Mouse (Mus musculus): ENCODE results near the gene B3gnt2. TPM values are rescaled to one million over a fixed set of nuclear protein-coding genes. Genes with fewer than 3 reads are reported as not detected.

The B3gnt2 gene
- polyA plus RNA-seq, 1 experiment from 2014 or later, result 7.9 TPM

- Histone ChIP-seq H3K9me3 (ENCODE audit: control insufficient read depth, low read length) (no peaks in the 10 kb centered on the region), H3K9ac (ENCODE audit: low read length) (no peak overlapping the region), H3K4me2 (ENCODE audit: low read length) (no peak overlapping the region), H3K36me3 (ENCODE audit: control insufficient read depth, insufficient read depth, low read length) (no peaks in the 10 kb centered on the region), H3K4me3 (ENCODE audit: control insufficient read depth in 1 of 2, insufficient read depth in 1 of 2, low read depth in 1 of 2, low read length in 2 of 2) (no peak overlapping the region), H3K27me3 (ENCODE audit: control insufficient read depth, insufficient read depth, low read length) (no peaks in the 10 kb centered on the region), H3K27ac (replicated peaks in 1 of 2; ENCODE audit: control insufficient read depth in 1 of 2, insufficient read depth in 1 of 2, low read depth in 2 of 2, low read length in 2 of 2) (no peak overlapping the region), H3K4me1 (ENCODE audit: control insufficient read depth in 2 of 2, insufficient read depth in 2 of 2, low read length in 2 of 2) (no peaks in the 10 kb centered on the region; a peak in 1 of 4 replicates)
- ATAC-seq (ENCODE audit: insufficient number of reproducible peaks, insufficient read depth, low FRiP score, low read depth), result no peak
- WGBS, result 92% methylated on average over 1 of the region's 1 CpGs
Observed at GRCm38 (mm10) chr11:22793881-22794203, 66.9 kb downstream of the B3gnt2 start.

GRCm38 (mm10) chr11:22793176-22793880 is 67.4 kb downstream of the B3gnt2 start:
- WGBS, result 81% methylated on average over 3 of the region's 3 CpGs
- no peak overlapping the region for H3K27ac ChIP-seq (replicated peaks in 1 of 2; ENCODE audit: control insufficient read depth in 1 of 2, insufficient read depth in 1 of 2, low read depth in 2 of 2, low read length in 2 of 2)
- H3K9me3 ChIP-seq (ENCODE audit: control insufficient read depth, low read length), result no peaks in the 10 kb centered on the region
- ATAC-seq (ENCODE audit: insufficient number of reproducible peaks, insufficient read depth, low FRiP score, low read depth), result no peak
- no peak overlapping the region for H3K9ac ChIP-seq (ENCODE audit: low read length)
- no peak overlapping the region for H3K4me2 ChIP-seq (ENCODE audit: low read length)
- no peaks in the 10 kb centered on the region for H3K4me1 ChIP-seq (ENCODE audit: control insufficient read depth in 2 of 2, insufficient read depth in 2 of 2, low read length in 2 of 2)
- no peaks in the 10 kb centered on the region for H3K36me3 ChIP-seq (ENCODE audit: control insufficient read depth, insufficient read depth, low read length)
- H3K4me3 ChIP-seq (ENCODE audit: control insufficient read depth in 1 of 2, insufficient read depth in 1 of 2, low read depth in 1 of 2, low read length in 2 of 2), result no peak overlapping the region
- H3K27me3 ChIP-seq (ENCODE audit: control insufficient read depth, insufficient read depth, low read length), result no peaks in the 10 kb centered on the region

- H3K9ac ChIP-seq (ENCODE audit: low read length), result no peak overlapping the region
- ATAC-seq (ENCODE audit: insufficient number of reproducible peaks, insufficient read depth, low FRiP score, low read depth), result no peak
- H3K36me3 ChIP-seq (ENCODE audit: control insufficient read depth, insufficient read depth, low read length), result no peaks in the 10 kb centered on the region
- H3K4me3 ChIP-seq (ENCODE audit: control insufficient read depth in 1 of 2, insufficient read depth in 1 of 2, low read depth in 1 of 2, low read length in 2 of 2), result no peak overlapping the region
- H3K4me2 ChIP-seq (ENCODE audit: low read length), result no peak overlapping the region
- H3K4me1 ChIP-seq (ENCODE audit: control insufficient read depth in 2 of 2, insufficient read depth in 2 of 2, low read length in 2 of 2), result no peaks in the 10 kb centered on the region
- H3K27ac ChIP-seq (replicated peaks in 1 of 2; ENCODE audit: control insufficient read depth in 1 of 2, insufficient read depth in 1 of 2, low read depth in 2 of 2, low read length in 2 of 2), result no peak overlapping the region
- no peaks in the 10 kb centered on the region for H3K27me3 ChIP-seq (ENCODE audit: control insufficient read depth, insufficient read depth, low read length)
- 90% methylated on average over 1 of the region's 1 CpGs for WGBS
- H3K9me3 ChIP-seq (ENCODE audit: control insufficient read depth, low read length), result no peaks in the 10 kb centered on the region
Observed at GRCm38 (mm10) chr11:22792149-22792548, 68.6 kb downstream of the B3gnt2 start.

- H3K4me1 ChIP-seq (ENCODE audit: control insufficient read depth in 2 of 2, insufficient read depth in 2 of 2, low read length in 2 of 2), result no peaks in the 10 kb centered on the region
- no peaks in the 10 kb centered on the region for H3K36me3 ChIP-seq (ENCODE audit: control insufficient read depth, insufficient read depth, low read length)
- no peaks in the 10 kb centered on the region for H3K27me3 ChIP-seq (ENCODE audit: control insufficient read depth, insufficient read depth, low read length)
- WGBS, result 83% methylated on average over 5 of the region's 5 CpGs
- no peak for ATAC-seq (ENCODE audit: insufficient number of reproducible peaks, insufficient read depth, low FRiP score, low read depth)
- no peak overlapping the region for H3K27ac ChIP-seq (replicated peaks in 1 of 2; ENCODE audit: control insufficient read depth in 1 of 2, insufficient read depth in 1 of 2, low read depth in 2 of 2, low read length in 2 of 2)
- no peak overlapping the region for H3K4me2 ChIP-seq (ENCODE audit: low read length)
- no peak overlapping the region for H3K4me3 ChIP-seq (ENCODE audit: control insufficient read depth in 1 of 2, insufficient read depth in 1 of 2, low read depth in 1 of 2, low read length in 2 of 2)
- no peak overlapping the region for H3K9ac ChIP-seq (ENCODE audit: low read length)
- no peaks in the 10 kb centered on the region for H3K9me3 ChIP-seq (ENCODE audit: control insufficient read depth, low read length)
Observed at GRCm38 (mm10) chr11:22791726-22792125, 69.0 kb downstream of the B3gnt2 start.

- H3K4me1 ChIP-seq (ENCODE audit: control insufficient read depth in 2 of 2, insufficient read depth in 2 of 2, low read length in 2 of 2), result peaks cover 0 to 3% of the 10 kb centered on the region in 2 experiments; a peak in 1 of 4 replicates
- no peak overlapping the region for H3K27ac ChIP-seq (replicated peaks in 1 of 2; ENCODE audit: control insufficient read depth in 1 of 2, insufficient read depth in 1 of 2, low read depth in 2 of 2, low read length in 2 of 2)
- H3K27me3 ChIP-seq (ENCODE audit: control insufficient read depth, insufficient read depth, low read length), result no peaks in the 10 kb centered on the region
- H3K36me3 ChIP-seq (ENCODE audit: control insufficient read depth, insufficient read depth, low read length), result no peaks in the 10 kb centered on the region
- no peak overlapping the region for H3K4me2 ChIP-seq (ENCODE audit: low read length)
- no peak overlapping the region for H3K9ac ChIP-seq (ENCODE audit: low read length)
- WGBS, result 79% methylated on average over 2 of the region's 2 CpGs
- ATAC-seq (ENCODE audit: insufficient number of reproducible peaks, insufficient read depth, low FRiP score, low read depth), result no peak
- H3K9me3 ChIP-seq (ENCODE audit: control insufficient read depth, low read length), result no peaks in the 10 kb centered on the region
- no peak overlapping the region for H3K4me3 ChIP-seq (ENCODE audit: control insufficient read depth in 1 of 2, insufficient read depth in 1 of 2, low read depth in 1 of 2, low read length in 2 of 2)
Observed at GRCm38 (mm10) chr11:22787833-22788232, 72.9 kb downstream of the B3gnt2 start.

GRCm38 (mm10) chr11:22784477-22784876 is 76.3 kb downstream of the B3gnt2 start:
- 86% methylated on average over 3 of the region's 3 CpGs for WGBS
- no peaks in the 10 kb centered on the region for H3K36me3 ChIP-seq (ENCODE audit: control insufficient read depth, insufficient read depth, low read length)
- H3K27me3 ChIP-seq (ENCODE audit: control insufficient read depth, insufficient read depth, low read length), result no peaks in the 10 kb centered on the region
- ATAC-seq (ENCODE audit: insufficient number of reproducible peaks, insufficient read depth, low FRiP score, low read depth), result no peak
- H3K4me1 ChIP-seq (ENCODE audit: control insufficient read depth in 2 of 2, insufficient read depth in 2 of 2, low read length in 2 of 2), result peaks cover 0 to 5% of the 10 kb centered on the region in 2 experiments; a peak in 2 of 4 replicates
- no peak overlapping the region for H3K27ac ChIP-seq (replicated peaks in 1 of 2; ENCODE audit: control insufficient read depth in 1 of 2, insufficient read depth in 1 of 2, low read depth in 2 of 2, low read length in 2 of 2)
- no peaks in the 10 kb centered on the region for H3K9me3 ChIP-seq (ENCODE audit: control insufficient read depth, low read length)
- no peak overlapping the region for H3K4me3 ChIP-seq (ENCODE audit: control insufficient read depth in 1 of 2, insufficient read depth in 1 of 2, low read depth in 1 of 2, low read length in 2 of 2)
- no peak overlapping the region for H3K4me2 ChIP-seq (ENCODE audit: low read length)
- no peak overlapping the region for H3K9ac ChIP-seq (ENCODE audit: low read length)

GRCm38 (mm10) chr11:22782705-22783124 is 78.0 kb downstream of the B3gnt2 start:
- Histone ChIP-seq H3K4me1 (ENCODE audit: control insufficient read depth in 2 of 2, insufficient read depth in 2 of 2, low read length in 2 of 2) (peaks cover 0 to 5% of the 10 kb centered on the region in 2 experiments; a peak in 2 of 4 replicates), H3K4me2 (ENCODE audit: low read length) (peak overlapping the region; percentile 7; the same call in 1 of the 2 replicates), H3K9me3 (ENCODE audit: control insufficient read depth, low read length) (no peaks in the 10 kb centered on the region), H3K27me3 (ENCODE audit: control insufficient read depth, insufficient read depth, low read length) (no peaks in the 10 kb centered on the region), H3K27ac (replicated peaks in 1 of 2; ENCODE audit: control insufficient read depth in 1 of 2, insufficient read depth in 1 of 2, low read depth in 2 of 2, low read length in 2 of 2) (no peak overlapping the region), H3K4me3 (ENCODE audit: control insufficient read depth in 1 of 2, insufficient read depth in 1 of 2, low read depth in 1 of 2, low read length in 2 of 2) (no peak overlapping the region), H3K36me3 (ENCODE audit: control insufficient read depth, insufficient read depth, low read length) (no peaks in the 10 kb centered on the region), H3K9ac (ENCODE audit: low read length) (no peak overlapping the region)
- WGBS, result 54% methylated on average over 13 of the region's 13 CpGs
- ATAC-seq (ENCODE audit: insufficient number of reproducible peaks, insufficient read depth, low FRiP score, low read depth), result no peak

GRCm38 (mm10) chr11:22781190-22781589 is 79.6 kb downstream of the B3gnt2 start:
- Histone ChIP-seq H3K4me3 (ENCODE audit: control insufficient read depth in 1 of 2, insufficient read depth in 1 of 2, low read depth in 1 of 2, low read length in 2 of 2) (no peak overlapping the region), H3K4me1 (ENCODE audit: control insufficient read depth in 2 of 2, insufficient read depth in 2 of 2, low read length in 2 of 2) (peaks cover 0 to 5% of the 10 kb centered on the region in 2 experiments; a peak in 2 of 4 replicates), H3K36me3 (ENCODE audit: control insufficient read depth, insufficient read depth, low read length) (no peaks in the 10 kb centered on the region), H3K9ac (ENCODE audit: low read length) (no peak overlapping the region), H3K9me3 (ENCODE audit: control insufficient read depth, low read length) (no peaks in the 10 kb centered on the region), H3K4me2 (ENCODE audit: low read length) (no peak overlapping the region), H3K27me3 (ENCODE audit: control insufficient read depth, insufficient read depth, low read length) (no peaks in the 10 kb centered on the region), H3K27ac (replicated peaks in 1 of 2; ENCODE audit: control insufficient read depth in 1 of 2, insufficient read depth in 1 of 2, low read depth in 2 of 2, low read length in 2 of 2) (no peak overlapping the region)
- ATAC-seq (ENCODE audit: insufficient number of reproducible peaks, insufficient read depth, low FRiP score, low read depth), result no peak

All from heart, embryonic 14.5 days (tissue).